Mouse (Mus musculus): Measurements from ENCODE around the gene Gng13. TPM values are rescaled to one million over a fixed set of nuclear protein-coding genes. Genes with fewer than 3 reads are reported as not detected.
A peak's percentile ranks its signal among the peaks of the same experiment; 100 is the strongest.

The Gng13 gene
- polyA plus RNA-seq, 1 experiment, result not detected

DNA sequence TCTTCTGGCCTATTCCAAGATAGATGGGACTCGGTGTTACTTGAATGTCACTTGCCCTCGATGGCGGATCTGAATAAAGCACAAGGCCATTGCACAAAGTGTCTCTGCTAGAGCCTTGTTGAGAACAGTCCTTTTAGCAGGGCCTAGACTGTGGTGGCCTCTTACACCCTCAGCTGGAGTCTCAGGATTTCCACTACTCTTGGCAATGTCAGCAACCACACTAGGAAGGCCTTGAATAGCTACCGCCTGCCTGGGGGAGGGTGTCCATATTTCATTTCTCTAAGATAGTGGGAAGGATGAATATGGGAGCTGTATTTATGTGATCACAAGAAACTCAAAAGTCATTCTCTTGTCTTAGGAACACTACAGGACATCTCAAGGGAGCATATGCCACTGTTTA is 31.3 kb downstream of the Gng13 start:
- no peak for TF ChIP-seq CTCF (conservative IDR thresholded peaks at IDR 0.05; ENCODE audit: insufficient read depth, insufficient read length, low read depth, low read length)
- no peak for TF ChIP-seq POLR2A (IDR thresholded peaks at IDR 0.05; ENCODE audit: low read depth, low read length)
- Histone ChIP-seq H3K36me3 (ENCODE audit: control insufficient read depth, insufficient read depth, low read length) (no peaks in the 10 kb centered on the region), H3K4me1 (ENCODE audit: control insufficient read depth, insufficient read depth, low read length) (no peaks in the 10 kb centered on the region), H3K27me3 (replicated peaks; ENCODE audit: control insufficient read depth, insufficient read depth, low read length) (no peaks in the 10 kb centered on the region), H3K4me3 (ENCODE audit: insufficient read depth, low read depth, low read length) (no peak overlapping the region), H3K27ac (ENCODE audit: insufficient read depth, low read depth, low read length) (no peak overlapping the region)
- 89% methylated on average over 4 of the region's 4 CpGs for WGBS
- no peak for DNase-seq

DNA sequence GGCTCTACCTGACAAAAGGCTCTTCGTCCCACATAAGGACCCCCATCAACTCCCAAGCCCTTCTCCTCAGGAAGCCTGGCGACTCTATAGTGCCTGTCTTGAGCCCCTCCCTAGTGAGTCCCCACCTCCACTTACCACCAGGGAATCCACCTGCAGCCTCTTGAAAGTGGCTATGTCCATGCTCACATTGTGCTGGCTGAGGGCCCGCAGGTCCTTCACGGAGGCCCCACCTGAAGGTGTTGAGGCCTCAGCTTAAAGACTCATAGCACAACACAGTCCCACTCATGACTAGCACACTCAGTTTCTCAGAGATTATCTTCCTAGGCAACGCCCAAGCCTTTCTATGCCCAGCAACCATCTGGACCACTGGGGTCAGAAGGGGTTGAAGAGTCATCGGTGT is 32.3 kb downstream of the Gng13 start:
- TF ChIP-seq CTCF (conservative IDR thresholded peaks at IDR 0.05; ENCODE audit: insufficient read depth, insufficient read length, low read depth, low read length) (no peak), POLR2A (IDR thresholded peaks at IDR 0.05; ENCODE audit: low read depth, low read length) (no peak)
- Histone ChIP-seq H3K4me3 (ENCODE audit: insufficient read depth, low read depth, low read length) (no peak overlapping the region), H3K4me1 (ENCODE audit: control insufficient read depth, insufficient read depth, low read length) (no peaks in the 10 kb centered on the region), H3K36me3 (ENCODE audit: control insufficient read depth, insufficient read depth, low read length) (no peaks in the 10 kb centered on the region), H3K27ac (ENCODE audit: insufficient read depth, low read depth, low read length) (no peak overlapping the region), H3K27me3 (replicated peaks; ENCODE audit: control insufficient read depth, insufficient read depth, low read length) (no peaks in the 10 kb centered on the region)
- no peak for DNase-seq
- WGBS, result 86% methylated on average over 6 of the region's 6 CpGs

- Histone ChIP-seq H3K27me3 (replicated peaks; ENCODE audit: control insufficient read depth, insufficient read depth, low read length) (no peaks in the 10 kb centered on the region), H3K4me1 (ENCODE audit: control insufficient read depth, insufficient read depth, low read length) (no peaks in the 10 kb centered on the region), H3K27ac (ENCODE audit: insufficient read depth, low read depth, low read length) (no peak overlapping the region), H3K4me3 (ENCODE audit: insufficient read depth, low read depth, low read length) (no peak overlapping the region), H3K36me3 (ENCODE audit: control insufficient read depth, insufficient read depth, low read length) (no peaks in the 10 kb centered on the region)
- no peak for TF ChIP-seq CTCF (conservative IDR thresholded peaks at IDR 0.05; ENCODE audit: insufficient read depth, insufficient read length, low read depth, low read length)
- no peak for TF ChIP-seq POLR2A (IDR thresholded peaks at IDR 0.05; ENCODE audit: low read depth, low read length)
- WGBS, result 21% methylated on average over 5 of the region's 5 CpGs
- peak; percentile 36 for DNase-seq
Observed at GRCm38 (mm10) chr17:25751446-25751845, 34.5 kb downstream of the Gng13 start.

GRCm38 (mm10) chr17:25754241-25754640 is 37.3 kb downstream of the Gng13 start, which contains the start of gene Msln:
Gene Msln, minus strand, starts transcription at chr17:25754378.
- H3K4me1 ChIP-seq (ENCODE audit: control insufficient read depth, insufficient read depth, low read length), result no peaks in the 10 kb centered on the region
- H3K27me3 ChIP-seq (replicated peaks; ENCODE audit: control insufficient read depth, insufficient read depth, low read length), result no peaks in the 10 kb centered on the region
- H3K36me3 ChIP-seq (ENCODE audit: control insufficient read depth, insufficient read depth, low read length), result no peaks in the 10 kb centered on the region
- H3K27ac ChIP-seq (ENCODE audit: insufficient read depth, low read depth, low read length), result no peak within 1 kb of the TSS
- no peak for DNase-seq
- H3K4me3 ChIP-seq (ENCODE audit: insufficient read depth, low read depth, low read length), result no peak within 1 kb of the TSS
- 86% methylated on average over 9 of the region's 9 CpGs for WGBS
- TF ChIP-seq POLR2A (IDR thresholded peaks at IDR 0.05; ENCODE audit: low read depth, low read length) (no peak), CTCF (conservative IDR thresholded peaks at IDR 0.05; ENCODE audit: insufficient read depth, insufficient read length, low read depth, low read length) (no peak)

- DNase-seq, result no peak
- no peaks in the 10 kb centered on the region for H3K27me3 ChIP-seq (replicated peaks; ENCODE audit: control insufficient read depth, insufficient read depth, low read length)
- 81% methylated on average over 4 of the region's 4 CpGs for WGBS
- no peaks in the 10 kb centered on the region for H3K36me3 ChIP-seq (ENCODE audit: control insufficient read depth, insufficient read depth, low read length)
- no peak for TF ChIP-seq CTCF (conservative IDR thresholded peaks at IDR 0.05; ENCODE audit: insufficient read depth, insufficient read length, low read depth, low read length)
- TF ChIP-seq POLR2A (IDR thresholded peaks at IDR 0.05; ENCODE audit: low read depth, low read length), result no peak
- no peaks in the 10 kb centered on the region for H3K4me1 ChIP-seq (ENCODE audit: control insufficient read depth, insufficient read depth, low read length)
- no peak overlapping the region for H3K27ac ChIP-seq (ENCODE audit: insufficient read depth, low read depth, low read length)
- H3K4me3 ChIP-seq (ENCODE audit: insufficient read depth, low read depth, low read length), result no peak overlapping the region
Observed at GRCm38 (mm10) chr17:25755086-25755485, 38.1 kb downstream of the Gng13 start.

DNA sequence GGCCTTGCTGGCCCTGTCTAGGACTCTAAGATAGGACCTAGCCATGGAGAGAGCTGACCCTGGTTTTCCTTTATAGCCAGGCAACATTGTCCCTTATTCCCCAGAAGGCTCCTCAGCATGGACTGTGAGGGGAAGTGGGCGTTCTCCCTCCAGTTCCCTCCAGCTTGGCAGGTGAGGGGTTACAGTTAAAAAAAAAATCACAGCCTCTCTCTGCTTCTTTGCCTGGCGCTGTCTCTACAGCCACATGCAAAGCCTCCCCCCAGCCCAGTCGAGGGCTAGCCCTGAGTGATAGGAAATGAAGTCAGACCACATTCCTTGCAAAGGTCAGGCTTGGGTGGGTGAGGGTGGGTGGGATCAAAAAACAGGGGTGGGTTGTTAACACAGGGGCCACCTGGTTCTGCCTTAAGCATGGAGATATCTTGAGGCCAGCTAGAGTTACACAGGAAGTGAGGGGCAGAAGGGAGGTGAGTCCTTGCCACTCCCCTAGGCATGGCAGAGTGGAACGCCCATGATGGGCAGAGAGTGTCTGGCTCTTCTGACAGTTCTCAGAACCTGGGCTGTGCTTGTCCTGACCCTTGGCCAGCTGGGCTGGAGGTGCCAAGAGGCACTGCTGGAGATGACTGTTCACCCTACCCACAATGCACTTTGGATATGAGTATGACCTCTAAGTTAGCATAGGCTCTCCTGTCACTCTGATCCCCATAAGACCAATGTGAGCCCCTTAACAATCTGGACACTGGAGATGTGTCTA is 38.8 kb downstream of the Gng13 start:
- peak; percentile 30 for DNase-seq
- 21% methylated on average over 4 of the region's 4 CpGs for WGBS
- no peaks in the 10 kb centered on the region for H3K4me1 ChIP-seq (ENCODE audit: control insufficient read depth, insufficient read depth, low read length)
- no peak overlapping the region for H3K27ac ChIP-seq (ENCODE audit: insufficient read depth, low read depth, low read length)
- no peaks in the 10 kb centered on the region for H3K36me3 ChIP-seq (ENCODE audit: control insufficient read depth, insufficient read depth, low read length)
- H3K27me3 ChIP-seq (replicated peaks; ENCODE audit: control insufficient read depth, insufficient read depth, low read length), result no peaks in the 10 kb centered on the region
- H3K4me3 ChIP-seq (ENCODE audit: insufficient read depth, low read depth, low read length), result no peak overlapping the region
- no peak for TF ChIP-seq POLR2A (IDR thresholded peaks at IDR 0.05; ENCODE audit: low read depth, low read length)
- TF ChIP-seq CTCF (conservative IDR thresholded peaks at IDR 0.05; ENCODE audit: insufficient read depth, insufficient read length, low read depth, low read length), result no peak

GRCm38 (mm10) chr17:25756378-25757242 is 39.6 kb downstream of the Gng13 start:
- H3K36me3 ChIP-seq (ENCODE audit: control insufficient read depth, insufficient read depth, low read length), result no peaks in the 10 kb centered on the region
- no peak overlapping the region for H3K27ac ChIP-seq (ENCODE audit: insufficient read depth, low read depth, low read length)
- H3K4me3 ChIP-seq (ENCODE audit: insufficient read depth, low read depth, low read length), result no peak overlapping the region
- H3K27me3 ChIP-seq (replicated peaks; ENCODE audit: control insufficient read depth, insufficient read depth, low read length), result no peaks in the 10 kb centered on the region
- WGBS, result 68% methylated on average over 9 of the region's 9 CpGs
- no peak for DNase-seq
- H3K4me1 ChIP-seq (ENCODE audit: control insufficient read depth, insufficient read depth, low read length), result no peaks in the 10 kb centered on the region
- TF ChIP-seq POLR2A (IDR thresholded peaks at IDR 0.05; ENCODE audit: low read depth, low read length), result no peak
- TF ChIP-seq CTCF (conservative IDR thresholded peaks at IDR 0.05; ENCODE audit: insufficient read depth, insufficient read length, low read depth, low read length), result no peak

Measured in kidney, adult 2 months (tissue).